12 mouse cellular contexts compared by ENCODE assay signal in the genomic region with DNA sequence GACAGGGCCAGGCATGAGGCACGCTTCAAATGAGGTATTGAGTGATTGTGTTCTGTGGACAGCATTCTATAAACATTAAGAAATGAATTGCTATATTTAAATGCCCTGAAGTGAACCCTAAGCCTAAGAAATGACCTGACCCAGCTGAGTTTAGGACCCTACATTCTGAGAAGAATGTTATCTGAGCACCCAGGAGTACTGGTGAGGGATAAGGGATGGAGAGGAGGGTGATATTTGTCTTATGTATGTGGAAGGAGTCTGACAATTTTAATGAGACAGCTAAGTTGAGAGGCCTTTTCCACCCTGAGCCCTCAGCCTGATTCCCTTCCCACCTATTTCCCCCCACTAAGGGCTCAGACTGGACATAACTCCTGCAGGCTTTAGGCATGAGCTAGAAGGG.
"Had no signal": no experiment of that assay in that cellular context is flagged by ENCODE, and none has a peak within 500 bp of the region (broad histone marks: within the 10 kb centered on the region; RNA-seq: fewer than 3 reads in every experiment).

No protein-coding gene starts in this region.

- H3K27me3 ChIP-seq: limb, embryonic 12.5 days; neural tube, embryonic 13.5 days; stomach, embryonic 15.5 days had no signal

- H3K9me3 ChIP-seq: limb, embryonic 12.5 days; midbrain, embryonic 10.5 days; neural tube, embryonic 13.5 days; stomach, embryonic 15.5 days had no signal

- DNase-seq: layer of hippocampus, postnatal 36 days; lung, adult 18-20 months; midbrain, embryonic 14.5 days; retina, postnatal 1 day; right cerebral cortex, postnatal 14 days; thymus, adult 2 months; thymus, postnatal 25 days had no signal

- ATAC-seq: inflammation-experienced regulatory T-cells, adult 6 months had no signal

- H3K4me2 ChIP-seq: limb, embryonic 12.5 days; neural tube, embryonic 13.5 days; stomach, embryonic 15.5 days had no signal

- H3K4me1 ChIP-seq: stomach, embryonic 15.5 days had no signal

- H3K27ac ChIP-seq: limb, embryonic 12.5 days; midbrain, embryonic 10.5 days; neural tube, embryonic 13.5 days; stomach, embryonic 15.5 days had no signal

- H3K36me3 ChIP-seq: midbrain, embryonic 10.5 days; neural tube, embryonic 13.5 days; stomach, embryonic 15.5 days had no signal

- H3K4me3 ChIP-seq: limb, embryonic 12.5 days; midbrain, embryonic 10.5 days; neural tube, embryonic 13.5 days; stomach, embryonic 15.5 days had no signal

- H3K9ac ChIP-seq: limb, embryonic 12.5 days; neural tube, embryonic 13.5 days; stomach, embryonic 15.5 days had no signal
